27 mouse cellular contexts compared by ENCODE assay signal in the genomic region with DNA sequence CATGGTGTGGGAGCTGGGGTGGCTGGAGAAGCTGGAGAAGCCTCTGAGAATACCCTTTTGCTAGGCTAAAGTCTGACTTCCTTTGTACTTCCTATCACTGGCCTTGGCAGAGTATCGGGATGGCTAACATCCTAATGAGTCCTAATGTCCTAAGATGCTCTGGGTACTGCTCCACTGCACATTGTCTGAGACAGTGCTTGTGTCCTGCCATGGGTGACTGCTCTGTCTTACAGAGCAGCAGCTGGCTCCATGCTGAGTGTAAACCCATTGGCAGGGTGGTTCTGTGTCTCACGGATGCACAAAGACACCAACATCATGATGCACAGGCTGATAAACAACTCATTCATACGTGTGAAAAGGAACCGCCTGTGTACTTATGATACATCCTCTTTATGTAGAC.
"Had no signal": no experiment of that assay in that cellular context is flagged by ENCODE, and none has a peak within 500 bp of the region (broad histone marks: within the 10 kb centered on the region; RNA-seq: fewer than 3 reads in every experiment).

No protein-coding gene starts in this region.

- H3K9me3 ChIP-seq: embryonic facial prominence, embryonic 10.5 days; embryonic facial prominence, embryonic 12.5 days; embryonic facial prominence, embryonic 13.5 days; embryonic facial prominence, embryonic 15.5 days; forebrain, embryonic 10.5 days; forebrain, embryonic 12.5 days; forebrain, embryonic 13.5 days; forebrain, embryonic 15.5 days; heart, embryonic 10.5 days had no signal

- H3K9ac ChIP-seq: embryonic facial prominence, embryonic 12.5 days; embryonic facial prominence, embryonic 13.5 days; embryonic facial prominence, embryonic 15.5 days; forebrain, embryonic 12.5 days; forebrain, embryonic 13.5 days; forebrain, embryonic 15.5 days; forebrain, postnatal 0 days had no signal

- H3K4me1 ChIP-seq: embryonic facial prominence, embryonic 10.5 days; embryonic facial prominence, embryonic 12.5 days; embryonic facial prominence, embryonic 13.5 days; embryonic facial prominence, embryonic 15.5 days; forebrain, embryonic 10.5 days; forebrain, embryonic 12.5 days; forebrain, embryonic 13.5 days; forebrain, embryonic 15.5 days had no signal

- H3K27me3 ChIP-seq: embryonic facial prominence, embryonic 12.5 days; embryonic facial prominence, embryonic 13.5 days; embryonic facial prominence, embryonic 15.5 days; forebrain, embryonic 12.5 days; forebrain, embryonic 13.5 days; forebrain, embryonic 15.5 days had no signal

- H3K36me3 ChIP-seq: embryonic facial prominence, embryonic 10.5 days; embryonic facial prominence, embryonic 12.5 days; embryonic facial prominence, embryonic 13.5 days; embryonic facial prominence, embryonic 15.5 days; forebrain, embryonic 10.5 days; forebrain, embryonic 12.5 days; forebrain, embryonic 15.5 days; heart, embryonic 10.5 days had no signal

- H3K4me2 ChIP-seq: embryonic facial prominence, embryonic 12.5 days; embryonic facial prominence, embryonic 13.5 days; embryonic facial prominence, embryonic 15.5 days; forebrain, embryonic 12.5 days; forebrain, embryonic 13.5 days; forebrain, embryonic 15.5 days had no signal

- H3K4me3 ChIP-seq: embryonic facial prominence, embryonic 10.5 days; embryonic facial prominence, embryonic 12.5 days; embryonic facial prominence, embryonic 13.5 days; embryonic facial prominence, embryonic 15.5 days; erythroblast, embryonic 14.5 days; forebrain, embryonic 10.5 days; forebrain, embryonic 12.5 days; forebrain, embryonic 13.5 days; forebrain, embryonic 15.5 days; gastrocnemius, adult 2 months; heart, adult 2 months; heart, embryonic 10.5 days had no signal

- ATAC-seq: forebrain, embryonic 13.5 days; forebrain, embryonic 14.5 days; forebrain, embryonic 15.5 days; forebrain, embryonic 16.5 days; forebrain, postnatal 0 days had no signal

- DNase-seq: cerebellum, adult 8-10 months; cerebellum, adult 9-10 months; cerebellum, adult 9-11 months; cerebellum, postnatal 10 days; cerebellum, postnatal 14 days; cerebellum, postnatal 25 days; cerebellum, postnatal 36 days; embryo, embryonic 11 days; forebrain, postnatal 0 days; gastrocnemius, adult 2 months; gastrocnemius, postnatal 10 days; gastrocnemius, postnatal 14 days; gastrocnemius, postnatal 25 days; gastrocnemius, postnatal 36 days had no signal

- H3K27ac ChIP-seq: embryonic facial prominence, embryonic 10.5 days; embryonic facial prominence, embryonic 12.5 days; embryonic facial prominence, embryonic 13.5 days; embryonic facial prominence, embryonic 15.5 days; forebrain, embryonic 10.5 days; forebrain, embryonic 12.5 days; forebrain, embryonic 13.5 days; forebrain, embryonic 15.5 days; gastrocnemius, adult 2 months; heart, adult 2 months; heart, embryonic 10.5 days had no signal
